Mouse (Mus musculus) lung, adult 2 months (tissue): ENCODE measurements around the gene Lbx2.

ENCODE experiments used
- CTCF ChIP-seq: fragments of 200-500 bp; IDR thresholded peaks from 2 replicates; pipeline ENCODE4 v1.5.1; 2011; ENCODE audit warnings: mild to moderate bottlenecking, low read length, control low read depth; ENCODE audit not compliant: insufficient read depth
- POLR2A ChIP-seq: fragments of 200-500 bp; IDR thresholded peaks from 2 replicates; pipeline ENCODE4 v1.6.1; 2011; ENCODE audit warnings: low read depth, mild to moderate bottlenecking, control low read depth, low read length, borderline replicate concordance; ENCODE audit errors: extremely low read depth

GRCm38 (mm10) chr6:83087205-83087925 is 1.2 kb downstream of the Lbx2 start:
- no peak for TF ChIP-seq CTCF
- no peak; the same call in 1 of the 2 replicates for TF ChIP-seq POLR2A
